Mouse (Mus musculus): ENCODE data around the gene Gas7.

- TF ChIP-seq POLR2A (IDR thresholded peaks at IDR 0.05; ENCODE audit: borderline replicate concordance, extremely low read depth, low read depth, low read length): no peak
- no peak for TF ChIP-seq CTCF (IDR thresholded peaks at IDR 0.05; ENCODE audit: insufficient read depth, low read length)
Measured at GRCm38 (mm10) chr11:67454874-67455526, at the start of gene Gas7.

All from lung, adult 2 months (tissue).